Mouse (Mus musculus): ENCODE data around the gene Cth. TPM values are rescaled to one million over a fixed set of nuclear protein-coding genes. Genes with fewer than 3 reads are reported as not detected.
"Not testable (repeated sequence)": the region's sequence is repeated elsewhere in the genome, so short reads cannot be mapped to it uniquely, and the experiment has no call there.

Cth gene
- total RNA-seq (2021) = 1 to 10 TPM; 5.4 to 6.9 TPM
- long read RNA-seq, experiment 1, transcript Cth-201 (12 exons, 1,815 nt) = major isoform, 6 of 7 reads
- long read RNA-seq, experiment 1, partial matches to known transcripts = 0 of 7 reads
- long read RNA-seq, experiment 1, other reads (novel, unspliced or antisense) = 1 of 7 reads
- long read RNA-seq, experiment 2, transcript Cth-201 (12 exons, 1,815 nt) = major isoform, 7 of 9 reads
- long read RNA-seq, experiment 2, partial matches to known transcripts = 1 of 9 reads
- long read RNA-seq, experiment 2, other reads (novel, unspliced or antisense) = 1 of 9 reads

DNA sequence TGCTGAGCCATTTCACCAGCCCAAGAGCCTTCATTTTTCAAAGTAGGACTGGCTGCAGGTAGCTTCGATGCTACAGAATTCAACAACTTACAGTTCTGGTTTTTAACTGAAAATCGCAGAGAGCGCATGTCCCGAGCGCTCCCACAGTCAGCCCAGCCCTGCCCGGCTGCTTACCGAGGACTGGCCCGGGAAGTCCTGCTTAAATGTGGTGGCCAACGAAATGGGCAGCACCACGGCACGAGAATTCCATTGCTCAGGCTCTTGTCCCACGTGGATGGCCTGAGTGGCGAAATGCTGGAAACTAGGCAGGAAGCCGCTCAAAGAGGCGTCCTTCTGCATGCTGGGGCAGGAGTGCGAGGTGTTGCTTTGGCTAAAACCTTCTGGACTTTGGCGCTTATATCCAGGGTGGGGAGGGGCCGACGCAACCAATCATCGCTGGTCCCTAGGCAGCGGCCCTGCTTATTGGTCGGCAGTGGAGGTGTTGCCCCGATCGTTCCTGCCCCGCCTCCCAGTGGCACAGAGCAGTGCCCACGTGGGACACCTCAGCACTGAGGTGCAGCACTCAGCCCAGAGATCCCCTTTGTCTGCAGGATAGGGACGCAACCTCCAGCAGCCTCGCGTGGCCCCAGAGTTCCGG, at the start of gene Cth:
Gene Cth (minus strand): TSS at position 386 of the 637 bp plus-strand sequence.
- no peak for TF ChIP-seq CTCF (IDR thresholded peaks at IDR 0.05)
- Histone ChIP-seq H3K27ac (peak within 1 kb of the TSS; percentile 58; the same call in 1 of the 2 replicates), H3K4me3 (peak within 1 kb of the TSS; percentile 65)
- intact Hi-C loops (cut with DNase I) = loop anchor here (5.0 kb wide), 1 partner anchor 48 kb away; no protein-coding TSS in a partner anchor
- peak; percentile 80 to 87 for DNase-seq (ENCODE audit: extremely low spot score in 1 of 2, low spot score in 2 of 2)

DNA sequence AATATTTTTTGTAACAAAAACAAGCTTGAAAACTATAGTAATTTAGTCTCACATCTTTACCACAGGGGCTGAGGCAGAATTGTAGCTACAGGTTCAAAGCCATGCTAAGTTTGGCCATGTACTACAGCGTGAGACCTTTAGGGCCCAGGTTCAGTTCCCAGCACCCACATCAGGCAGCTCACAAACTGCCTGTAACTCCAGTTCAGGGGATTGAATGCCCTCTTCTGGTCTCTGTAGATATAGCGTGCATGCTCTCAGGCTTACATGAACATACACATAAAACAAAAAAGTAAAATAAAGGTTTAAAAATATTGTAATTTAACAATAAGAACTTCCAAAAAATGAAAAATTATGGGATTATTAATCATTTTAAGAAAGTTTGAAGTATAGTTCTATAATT, 48.4 kb upstream of the Cth start:
- Histone ChIP-seq H3K4me3 (no peak overlapping the region), H3K27ac (no peak overlapping the region)
- no peak for DNase-seq (ENCODE audit: extremely low spot score in 1 of 2, low spot score in 2 of 2)
- intact Hi-C loops (cut with DNase I) = no loop called here
- no peak for TF ChIP-seq CTCF (IDR thresholded peaks at IDR 0.05)

DNA sequence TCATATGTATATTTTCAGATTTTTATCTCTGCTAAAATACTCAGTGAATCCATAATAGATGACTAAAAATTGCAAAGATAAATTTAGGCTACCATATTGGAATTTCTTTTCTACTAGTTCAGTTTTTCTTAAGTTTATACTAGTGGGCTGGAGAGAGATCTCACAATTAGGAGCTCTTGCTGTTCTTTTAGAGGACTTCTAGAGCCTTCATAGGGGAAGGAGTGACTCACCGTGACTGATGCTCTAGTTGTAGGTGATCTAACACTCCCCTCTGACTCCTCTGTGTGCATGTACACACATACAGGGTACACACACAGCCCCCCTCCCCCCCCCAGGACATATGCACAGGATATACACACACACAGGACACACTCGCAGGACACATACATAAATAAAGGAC, 46.3 kb upstream of the Cth start:
- no peak overlapping the region for H3K27ac ChIP-seq
- DNase-seq (ENCODE audit: extremely low spot score in 1 of 2, low spot score in 2 of 2) = no peak
- no peak overlapping the region for H3K4me3 ChIP-seq
- intact Hi-C loops (cut with DNase I) = no loop called here
- TF ChIP-seq CTCF (IDR thresholded peaks at IDR 0.05) = no peak

DNA sequence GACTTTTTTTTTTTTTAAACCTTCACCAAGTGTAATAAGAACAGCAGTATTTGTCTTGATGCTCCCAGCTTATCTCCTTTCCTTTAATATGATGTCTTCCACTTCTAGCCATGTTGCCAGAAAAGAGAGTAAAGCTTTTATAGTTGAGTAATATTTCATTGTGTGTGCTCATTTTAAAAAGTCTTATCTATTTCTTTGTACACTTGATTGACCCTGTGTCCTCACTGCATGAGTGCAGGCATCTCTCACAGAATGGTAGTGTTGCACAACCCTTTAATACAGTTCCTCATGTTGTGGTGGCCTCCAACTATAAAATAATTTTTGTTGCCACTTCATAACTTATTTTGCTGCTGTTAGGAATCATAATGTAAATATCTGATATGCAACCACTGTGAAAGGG, 32.4 kb upstream of the Cth start:
- intact Hi-C loops (cut with DNase I) = no loop called here
- DNase-seq (ENCODE audit: extremely low spot score in 1 of 2, low spot score in 2 of 2) = no peak
- Histone ChIP-seq H3K4me3 (no peak overlapping the region), H3K27ac (no peak overlapping the region)
- TF ChIP-seq CTCF (IDR thresholded peaks at IDR 0.05) = no peak

DNA sequence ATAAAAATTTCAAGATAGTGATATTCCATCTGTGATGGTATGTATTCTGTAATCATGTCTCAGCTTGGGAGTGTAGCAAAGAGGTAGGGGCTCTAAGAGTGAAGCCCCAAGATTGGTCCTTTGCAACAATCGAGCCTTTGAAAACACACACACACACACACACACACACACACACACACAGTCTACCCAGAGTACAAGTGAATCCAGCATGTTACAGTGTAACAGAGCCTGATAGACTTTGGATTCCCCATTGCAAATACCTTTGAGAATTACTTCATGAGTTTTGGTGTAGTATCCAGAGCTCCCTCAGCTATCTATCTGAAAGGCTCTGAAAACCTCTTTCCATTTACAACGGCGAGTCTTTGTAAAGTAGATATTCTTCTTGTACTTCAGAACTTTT, 31.3 kb upstream of the Cth start:
- TF ChIP-seq CTCF (IDR thresholded peaks at IDR 0.05) = no peak
- no peak overlapping the region for H3K27ac ChIP-seq
- intact Hi-C loops (cut with DNase I) = no loop called here
- no peak for DNase-seq (ENCODE audit: extremely low spot score in 1 of 2, low spot score in 2 of 2)
- H3K4me3 ChIP-seq = no peak overlapping the region

DNA sequence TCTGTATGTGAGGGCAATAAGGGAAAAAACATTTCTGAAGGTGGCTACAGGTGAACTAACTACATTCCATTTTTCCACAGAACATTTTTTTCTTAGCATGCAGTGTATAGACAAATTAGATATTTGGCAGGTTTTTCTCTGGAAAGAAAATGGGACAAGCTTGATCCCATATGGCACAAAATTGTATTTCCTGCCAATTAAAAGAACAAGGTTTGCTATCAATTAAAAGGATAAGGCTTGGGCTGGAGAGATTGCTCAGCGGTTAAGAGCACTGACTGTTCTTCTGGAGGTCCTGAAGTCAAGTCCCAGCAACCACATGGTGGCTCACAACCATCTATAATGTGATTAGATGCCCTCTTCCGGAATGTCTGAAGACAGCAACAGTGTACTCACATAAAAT, 30.6 kb upstream of the Cth start:
- H3K4me3 ChIP-seq = no peak overlapping the region
- intact Hi-C loops (cut with DNase I) = no loop called here
- no peak for TF ChIP-seq CTCF (IDR thresholded peaks at IDR 0.05)
- no peak for DNase-seq (ENCODE audit: extremely low spot score in 1 of 2, low spot score in 2 of 2)
- no peak overlapping the region for H3K27ac ChIP-seq

DNA sequence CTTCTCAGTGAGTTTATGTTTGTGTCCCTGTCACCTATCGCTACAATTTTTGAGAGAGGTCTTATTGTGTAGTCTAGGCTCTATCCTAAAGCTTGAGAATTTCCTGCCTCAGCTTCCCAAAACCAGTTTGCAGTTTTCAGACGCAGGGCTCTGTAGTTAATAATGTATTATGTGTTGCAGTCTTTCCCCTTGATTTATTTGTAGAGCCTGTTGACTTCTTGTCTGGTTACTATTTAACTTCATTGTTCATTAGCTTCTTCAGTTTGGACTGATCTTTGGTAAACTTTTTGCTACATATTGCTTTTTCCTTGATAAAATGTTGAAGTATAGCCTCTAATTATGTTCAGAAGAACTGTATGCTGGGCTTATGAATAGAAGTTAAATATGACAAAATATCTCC, 27.8 kb upstream of the Cth start:
- intact Hi-C loops (cut with DNase I) = no loop called here
- no peak for DNase-seq (ENCODE audit: extremely low spot score in 1 of 2, low spot score in 2 of 2)
- no peak for TF ChIP-seq CTCF (IDR thresholded peaks at IDR 0.05)
- Histone ChIP-seq H3K27ac (no peak overlapping the region), H3K4me3 (no peak overlapping the region)

DNA sequence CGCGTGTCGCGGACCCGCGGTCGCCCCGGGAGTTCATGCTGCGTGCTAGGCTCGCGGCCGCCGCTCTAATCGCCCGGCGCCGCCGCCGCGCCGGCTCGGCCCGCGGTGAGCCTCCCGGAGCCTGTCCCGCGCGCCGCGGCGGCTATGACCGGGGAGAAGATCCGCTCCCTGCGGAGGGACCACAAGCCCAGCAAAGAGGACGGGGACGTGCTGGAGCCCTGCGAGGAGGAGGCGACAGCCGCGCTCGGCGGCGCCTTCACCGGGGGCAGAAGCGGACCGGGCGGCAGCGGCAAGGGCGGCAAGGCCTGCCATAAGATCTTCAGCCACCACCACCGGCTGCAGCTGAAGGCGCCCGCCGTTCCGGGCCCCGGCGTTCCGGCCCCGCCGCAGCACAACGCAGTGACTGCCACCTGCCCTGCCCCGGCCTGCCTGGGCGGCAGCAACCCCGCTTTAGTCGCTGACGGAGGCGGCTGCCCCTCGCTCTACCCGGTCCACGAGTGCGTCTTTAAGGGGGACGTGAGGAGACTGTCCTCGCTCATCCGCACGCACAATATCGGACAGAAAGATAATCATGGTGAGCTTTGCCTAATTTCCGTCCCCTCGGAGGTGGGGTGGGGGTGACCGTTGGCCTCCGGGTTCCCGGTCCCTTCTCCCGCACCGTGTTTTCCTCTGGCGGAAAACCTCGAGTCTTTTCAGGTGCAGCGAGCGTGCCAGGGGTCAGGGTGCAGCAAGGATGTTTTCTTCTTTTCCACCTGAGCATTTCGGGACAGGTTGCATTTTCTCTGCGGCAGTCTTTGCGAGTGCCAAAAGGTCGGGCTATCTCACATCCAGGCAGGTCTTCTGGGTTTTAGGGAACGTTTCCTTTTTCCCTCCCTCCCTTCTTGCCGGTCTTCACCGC, 22.8 kb upstream of the Cth start:
- DNase-seq (ENCODE audit: extremely low spot score in 1 of 2, low spot score in 2 of 2) = peak; percentile 32 to 51
- H3K27ac ChIP-seq = peak overlapping the region; percentile 98
- intact Hi-C loops (cut with DNase I) = loop anchor here (1.0 to 5.0 kb wide), 4 partner anchors 70 to 380 kb away; partner anchors contain the start of genes Lrrc40, Ptger3 and Srsf11
- peak overlapping the region; percentile 83 for H3K4me3 ChIP-seq
- TF ChIP-seq CTCF (IDR thresholded peaks at IDR 0.05) = no peak

DNA sequence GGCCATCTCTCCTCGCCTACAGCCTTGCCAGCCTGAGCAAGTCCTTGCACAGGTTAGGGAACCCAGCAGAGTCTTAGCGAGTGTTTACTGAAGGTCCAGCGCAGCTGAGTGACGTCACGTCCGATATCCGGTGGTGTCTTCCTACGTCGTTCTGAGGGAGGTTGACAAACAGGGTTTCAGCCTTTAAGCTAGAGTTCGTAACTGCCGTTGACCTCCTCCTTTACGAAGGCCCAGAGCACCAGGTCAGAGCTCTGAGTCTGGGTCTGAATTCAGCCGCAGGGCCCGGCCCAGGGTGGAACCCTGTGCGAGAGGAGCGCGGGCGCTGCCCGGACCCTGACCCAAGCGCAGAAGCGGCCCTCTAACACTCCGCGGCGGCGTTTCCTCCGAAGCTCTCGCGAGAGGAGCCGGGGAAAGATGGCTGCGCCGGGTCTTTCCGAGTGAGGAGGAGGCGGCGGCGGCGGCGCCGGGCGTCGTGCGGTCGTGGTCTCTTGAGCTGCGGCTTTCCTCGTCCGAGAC, 22.0 kb upstream of the Cth start, which contains the start of gene Ankrd13c:
Gene Ankrd13c (plus strand): TSS at position 397 of the 516 bp plus-strand sequence.
- peak within 1 kb of the TSS; percentile 98 for H3K27ac ChIP-seq
- intact Hi-C loops (cut with DNase I) = loop anchor here (2.0 to 5.0 kb wide), 3 partner anchors 70 to 380 kb away; partner anchors contain the start of genes Lrrc40, Ptger3 and Srsf11
- TF ChIP-seq CTCF (IDR thresholded peaks at IDR 0.05) = no peak
- peak; percentile 88 to 89 for DNase-seq (ENCODE audit: extremely low spot score in 1 of 2, low spot score in 2 of 2)
- H3K4me3 ChIP-seq = peak within 1 kb of the TSS; percentile 83

DNA sequence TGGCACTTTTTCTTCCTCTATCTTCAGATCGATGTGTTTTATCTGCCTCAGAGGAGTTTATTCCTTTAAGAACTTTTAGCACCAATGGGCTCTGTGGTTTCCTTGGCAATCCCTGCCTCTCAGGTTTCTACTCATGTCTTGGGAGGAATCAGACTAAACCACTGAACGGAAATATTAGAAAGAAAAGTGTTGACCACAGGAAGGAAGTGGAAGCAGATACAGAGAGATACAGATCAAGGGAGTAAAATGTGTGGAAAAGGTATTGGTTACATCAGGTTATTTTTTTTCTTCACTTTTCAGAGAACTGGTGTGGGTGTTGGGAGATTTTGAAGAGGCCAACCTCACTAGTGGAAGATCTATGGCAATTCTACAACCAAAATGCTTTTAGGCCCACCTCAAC, 13.7 kb upstream of the Cth start:
- Histone ChIP-seq H3K27ac (no peak overlapping the region), H3K4me3 (no peak overlapping the region)
- no peak for DNase-seq (ENCODE audit: extremely low spot score in 1 of 2, low spot score in 2 of 2)
- no peak for TF ChIP-seq CTCF (IDR thresholded peaks at IDR 0.05)
- intact Hi-C loops (cut with DNase I) = no loop called here

DNA sequence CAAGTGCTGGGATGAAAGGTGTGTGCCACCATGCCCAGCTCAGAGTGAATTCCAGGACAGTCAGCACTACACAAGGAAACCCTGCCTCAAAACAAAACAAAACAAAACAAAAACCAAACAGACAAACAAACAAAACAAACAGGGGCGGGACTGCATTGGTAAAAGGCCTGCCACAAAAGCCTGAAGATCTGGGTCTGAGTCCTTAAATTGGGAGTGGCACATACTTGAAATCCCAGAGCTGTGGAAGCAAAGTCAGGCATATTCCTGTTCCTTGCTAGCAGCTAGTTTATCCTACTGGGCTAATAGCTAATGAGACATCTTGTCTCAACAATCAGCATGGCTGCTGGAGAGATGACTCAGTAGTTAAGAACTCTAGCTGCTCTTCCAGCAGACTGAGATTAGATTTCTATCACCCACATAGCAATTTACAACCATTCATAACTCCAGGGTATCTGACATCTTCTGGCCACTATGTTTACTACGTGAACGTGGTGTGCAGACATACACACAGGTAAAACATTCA, 9.5 kb upstream of the Cth start:
- DNase-seq (ENCODE audit: extremely low spot score in 1 of 2, low spot score in 2 of 2) = no peak
- no peak overlapping the region for H3K27ac ChIP-seq
- H3K4me3 ChIP-seq = no peak overlapping the region
- intact Hi-C loops (cut with DNase I) = no loop called here
- TF ChIP-seq CTCF (IDR thresholded peaks at IDR 0.05) = no peak

DNA sequence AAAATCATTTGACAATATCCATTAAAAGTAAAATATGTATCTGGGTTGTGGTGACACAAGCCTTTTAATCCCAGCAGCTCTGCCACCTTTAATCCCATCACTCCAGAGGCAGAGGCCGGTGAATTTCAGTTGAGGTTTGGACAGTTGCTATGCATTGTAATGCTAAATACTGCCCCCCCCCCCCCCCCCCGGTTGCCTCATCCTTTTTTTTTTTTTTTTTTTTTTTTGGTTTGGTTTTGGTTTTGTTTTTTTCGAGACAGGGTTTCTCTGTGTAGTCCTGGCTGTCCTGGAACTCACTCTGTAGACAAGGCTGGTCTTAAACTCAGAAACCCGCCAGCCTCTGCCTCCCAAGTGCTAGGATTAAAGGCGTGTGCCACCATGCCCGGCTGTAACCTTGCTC, 8.3 kb upstream of the Cth start:
- intact Hi-C loops (cut with DNase I); H3K4me3 ChIP-seq; H3K27ac ChIP-seq; DNase-seq (ENCODE audit: extremely low spot score in 1 of 2, low spot score in 2 of 2): not testable (repeated sequence)

Data from left cerebral cortex, adult 2 months (tissue).